Mouse (Mus musculus): ENCODE measurements at regions not wholly inside any gene's neighbourhood (a gene's known extent, or its start where the extent isn't known, plus 50 kb on each side); places are given as distances from the start of the nearest gene placed in this dataset.

GRCm38 (mm10) chr12:13002703-13003102 lies 61.0 kb upstream of the Mycn start:
- Histone ChIP-seq H3K36me3 (ENCODE audit: control insufficient read depth, insufficient read depth) (no peaks in the 10 kb centered on the region), H3ac (ENCODE audit: control insufficient read depth, insufficient read length) (no peak overlapping the region), H3K27me3 (ENCODE audit: control insufficient read depth, insufficient read depth, insufficient read length) (no peaks in the 10 kb centered on the region), H3K79me2 (ENCODE audit: control insufficient read depth, insufficient read depth) (no peaks in the 10 kb centered on the region), H3K4me3 (no peak overlapping the region), H3K4me2 (ENCODE audit: low read depth) (no peak overlapping the region)
- no peak for TF ChIP-seq E2F4 (IDR thresholded peaks at IDR 0.05; ENCODE audit: insufficient read depth)
- TF ChIP-seq SRF (IDR thresholded peaks at IDR 0.05; ENCODE audit: control insufficient read depth, insufficient read length, low read depth), result no peak
- TF ChIP-seq USF1 (IDR thresholded peaks at IDR 0.05; ENCODE audit: low read depth), result no peak
- no peak for TF ChIP-seq POLR2A (IDR thresholded peaks at IDR 0.05; ENCODE audit: insufficient read length, low read depth)
- no peak for TF ChIP-seq TCF12 (IDR thresholded peaks at IDR 0.05; ENCODE audit: insufficient read depth, poor library complexity, severe bottlenecking)
- TF ChIP-seq TCF3 (IDR thresholded peaks at IDR 0.05; ENCODE audit: insufficient read length, low read depth), result no peak
- TF ChIP-seq MAX (IDR thresholded peaks at IDR 0.05; ENCODE audit: low read depth), result no peak
- no peak for TF ChIP-seq REST (IDR thresholded peaks at IDR 0.05; ENCODE audit: insufficient read depth, insufficient read length)
- TF ChIP-seq CEBPB (IDR thresholded peaks at IDR 0.05; ENCODE audit: insufficient read depth, poor library complexity, severe bottlenecking), result no peak
- no peak for TF ChIP-seq POLR2AphosphoS2 (IDR thresholded peaks at IDR 0.05; ENCODE audit: insufficient read length, low read depth)

- Histone ChIP-seq H3K27me3 (ENCODE audit: control insufficient read depth, insufficient read depth, insufficient read length) (no peaks in the 10 kb centered on the region), H3K4me3 (no peak overlapping the region), H3K4me2 (ENCODE audit: low read depth) (no peak overlapping the region), H3K36me3 (ENCODE audit: control insufficient read depth, insufficient read depth) (no peaks in the 10 kb centered on the region), H3K79me2 (ENCODE audit: control insufficient read depth, insufficient read depth) (no peaks in the 10 kb centered on the region), H3ac (ENCODE audit: control insufficient read depth, insufficient read length) (no peak overlapping the region)
- TF ChIP-seq E2F4 (IDR thresholded peaks at IDR 0.05; ENCODE audit: insufficient read depth) (no peak), MYOD1 (IDR thresholded peaks at IDR 0.05; ENCODE audit: control insufficient read depth in 1 of 3, insufficient read length in 2 of 3, low read depth in 2 of 3) (no peak), REST (IDR thresholded peaks at IDR 0.05; ENCODE audit: insufficient read depth, insufficient read length) (no peak), MYOG (IDR thresholded peaks at IDR 0.05; ENCODE audit: control insufficient read depth in 1 of 3, insufficient read depth in 1 of 3, insufficient read length in 2 of 3, low read depth in 2 of 3) (no peak), TCF3 (IDR thresholded peaks at IDR 0.05; ENCODE audit: insufficient read length, low read depth) (no peak), TCF12 (IDR thresholded peaks at IDR 0.05; ENCODE audit: insufficient read depth, poor library complexity, severe bottlenecking) (no peak), SRF (IDR thresholded peaks at IDR 0.05; ENCODE audit: control insufficient read depth, insufficient read length, low read depth) (no peak), POLR2AphosphoS2 (IDR thresholded peaks at IDR 0.05; ENCODE audit: insufficient read length, low read depth) (no peak)
Observed at GRCm38 (mm10) chr12:13002069-13002590, 60.4 kb upstream of the Mycn start.

- Histone ChIP-seq H3K36me3 (ENCODE audit: control insufficient read depth, insufficient read depth) (no peaks in the 10 kb centered on the region), H3K4me3 (no peak overlapping the region), H3K27me3 (ENCODE audit: control insufficient read depth, insufficient read depth, insufficient read length) (no peaks in the 10 kb centered on the region), H3K4me2 (ENCODE audit: low read depth) (no peak overlapping the region), H3ac (ENCODE audit: control insufficient read depth, insufficient read length) (no peak overlapping the region), H3K79me2 (ENCODE audit: control insufficient read depth, insufficient read depth) (no peaks in the 10 kb centered on the region)
- peak in 1 of 3 experiments; percentile 31 for TF ChIP-seq MYOD1 (IDR thresholded peaks at IDR 0.05; ENCODE audit: control insufficient read depth in 1 of 3, insufficient read length in 2 of 3, low read depth in 2 of 3)
- TF ChIP-seq E2F4 (IDR thresholded peaks at IDR 0.05; ENCODE audit: insufficient read depth), result no peak
Observed at GRCm38 (mm10) chr12:12995974-12996361, 54.3 kb upstream of the Mycn start.

GRCm38 (mm10) chr12:12995061-12995973 lies 53.6 kb upstream of the Mycn start:
- no peak overlapping the region for H3K4me2 ChIP-seq (ENCODE audit: low read depth)
- no peaks in the 10 kb centered on the region for H3K79me2 ChIP-seq (ENCODE audit: control insufficient read depth, insufficient read depth)
- H3K36me3 ChIP-seq (ENCODE audit: control insufficient read depth, insufficient read depth), result no peaks in the 10 kb centered on the region
- H3ac ChIP-seq (ENCODE audit: control insufficient read depth, insufficient read length), result no peak overlapping the region
- H3K4me3 ChIP-seq, result no peak overlapping the region
- TF ChIP-seq TCF3 (IDR thresholded peaks at IDR 0.05; ENCODE audit: insufficient read length, low read depth), result peak; percentile 84
- peak; percentile 58 for TF ChIP-seq USF1 (IDR thresholded peaks at IDR 0.05; ENCODE audit: low read depth)
- peak in 2 of 3 experiments; percentile 82 to 88 for TF ChIP-seq MYOG (IDR thresholded peaks at IDR 0.05; ENCODE audit: control insufficient read depth in 1 of 3, insufficient read depth in 1 of 3, insufficient read length in 2 of 3, low read depth in 2 of 3)
- TF ChIP-seq POLR2A (IDR thresholded peaks at IDR 0.05; ENCODE audit: insufficient read length, low read depth), result no peak
- no peak for TF ChIP-seq CEBPB (IDR thresholded peaks at IDR 0.05; ENCODE audit: insufficient read depth, poor library complexity, severe bottlenecking)
- no peak for TF ChIP-seq SRF (IDR thresholded peaks at IDR 0.05; ENCODE audit: control insufficient read depth, insufficient read length, low read depth)
- no peak for TF ChIP-seq MAX (IDR thresholded peaks at IDR 0.05; ENCODE audit: low read depth)
- no peak for TF ChIP-seq TCF12 (IDR thresholded peaks at IDR 0.05; ENCODE audit: insufficient read depth, poor library complexity, severe bottlenecking)
- TF ChIP-seq E2F4 (IDR thresholded peaks at IDR 0.05; ENCODE audit: insufficient read depth), result no peak
- TF ChIP-seq REST (IDR thresholded peaks at IDR 0.05; ENCODE audit: insufficient read depth, insufficient read length), result no peak
- TF ChIP-seq MYOD1 (IDR thresholded peaks at IDR 0.05; ENCODE audit: control insufficient read depth in 1 of 3, insufficient read length in 2 of 3, low read depth in 2 of 3), result peak in 2 of 3 experiments; percentile 88 to 99
- TF ChIP-seq POLR2AphosphoS2 (IDR thresholded peaks at IDR 0.05; ENCODE audit: insufficient read length, low read depth), result no peak
- no peaks in the 10 kb centered on the region for H3K27me3 ChIP-seq (ENCODE audit: control insufficient read depth, insufficient read depth, insufficient read length)
